Mouse (Mus musculus) lung, adult 2 months (tissue): Measurements from ENCODE around the gene H2-DMa.

ENCODE experiments used
- CTCF ChIP-seq: fragments of 200-500 bp; IDR thresholded peaks from 2 replicates; pipeline ENCODE4 v1.5.1; 2011; ENCODE audit warnings: mild to moderate bottlenecking, low read length, control low read depth; ENCODE audit not compliant: insufficient read depth
- POLR2A ChIP-seq: fragments of 200-500 bp; IDR thresholded peaks from 2 replicates; pipeline ENCODE4 v1.6.1; 2011; ENCODE audit warnings: low read depth, mild to moderate bottlenecking, control low read depth, low read length, borderline replicate concordance; ENCODE audit errors: extremely low read depth

DNA sequence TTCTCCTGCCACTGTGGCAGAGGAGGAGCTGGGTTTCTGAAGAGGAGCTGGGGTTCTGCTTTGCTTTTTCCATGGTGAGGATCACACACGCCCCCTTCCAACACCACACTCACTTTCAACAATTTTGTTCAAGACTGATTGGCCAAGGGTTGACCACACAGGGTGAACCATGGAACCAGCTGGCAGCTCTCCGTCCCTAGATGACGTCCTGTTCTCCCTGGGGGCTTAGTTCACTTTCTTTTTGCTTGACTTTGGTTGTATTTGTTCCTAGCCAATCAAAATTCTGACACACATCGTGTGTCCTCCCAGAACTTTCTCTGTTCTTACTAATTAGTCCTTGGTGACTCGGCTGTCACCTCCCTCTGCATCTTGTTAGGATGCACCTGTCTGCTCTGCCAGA, 22.1 kb upstream of the H2-DMa start:
- TF ChIP-seq CTCF (no peak), POLR2A (no peak)
